Mouse (Mus musculus) heart, adult 2 months (tissue): ENCODE results near the gene Tyrobp. TPM values are rescaled to one million over a fixed set of nuclear protein-coding genes. Genes with fewer than 3 reads are reported as not detected.

Source experiments
- DNase-seq, 2 experiments: peaks; one replicate each; pipeline ENCODE4 v3.0.0; 2021
- H3K27ac ChIP-seq: fragments of 200-600 bp; 2 replicates; pipeline ENCODE4 v1.8.1; 2022
- H3K27me3 ChIP-seq: fragments of 200-500 bp; 2 replicates; pipeline ENCODE4 v1.6.1; 2012; ENCODE audit warnings: mild to moderate bottlenecking, low read length, inconsistent platforms, mixed read lengths; ENCODE audit not compliant: control insufficient read depth, insufficient read depth
- H3K36me3 ChIP-seq: fragments of 200-500 bp; 2 replicates; pipeline ENCODE4 v1.6.1; 2012; ENCODE audit warnings: low read length, inconsistent platforms; ENCODE audit not compliant: control insufficient read depth, insufficient read depth
- H3K4me1 ChIP-seq: fragments of 200-500 bp; 2 replicates; pipeline ENCODE4 v1.6.1; 2011; ENCODE audit warnings: low read length; ENCODE audit not compliant: control insufficient read depth, insufficient read depth
- H3K4me3 ChIP-seq: fragments of 200-600 bp; 2 replicates; pipeline ENCODE4 v1.8.1; 2022
- H3K79me2 ChIP-seq: fragments of 200-500 bp; replicated peaks from 2 replicates; pipeline ENCODE4 v1.6.1; 2012; ENCODE audit warnings: mild to moderate bottlenecking, inconsistent platforms, low read length, moderate library complexity, mixed read lengths; ENCODE audit not compliant: control insufficient read depth, insufficient read depth
- H3K9ac ChIP-seq: fragments of 200-500 bp; 2 replicates; pipeline ENCODE4 v1.6.1; 2012; ENCODE audit warnings: low read depth, mild to moderate bottlenecking, control low read depth, inconsistent platforms, low read length, mixed read lengths
- CTCF ChIP-seq: fragments of 200-600 bp; IDR thresholded peaks from 2 replicates; pipeline ENCODE4 v1.8.1; 2022; ENCODE audit warnings: antibody characterized with exemption, mild to moderate bottlenecking, moderate library complexity
- EP300 ChIP-seq: fragments of 200-500 bp; IDR thresholded peaks from 2 replicates; pipeline ENCODE4 v1.6.1; 2011; ENCODE audit warnings: low read depth, low read length, control low read depth; ENCODE audit not compliant: insufficient read depth
- POLR2A ChIP-seq: fragments of 200-500 bp; IDR thresholded peaks from 2 replicates; pipeline ENCODE4 v1.6.1; 2011; ENCODE audit warnings: mild to moderate bottlenecking, low read depth, low read length, control low read depth; ENCODE audit not compliant: insufficient read depth
- WGBS: fragments of 180-500 bp; shearing (Covaris S2); methylation state at CpG from one replicate; pipeline ENCODE4 v1.1.7; 2018; 5-methylcytosine and 5-hydroxymethylcytosine counted together
- intact Hi-C: fragments of 180-260 bp; cut with DNase I; formaldehyde crosslinking; loops from one replicate; pipeline ENCODE4 v1.15.1; 2025
- polyA plus RNA-seq: library from polyadenylated mRNA; depleted of rRNA; stranded (reverse); fragments of >200 nt; gene quantifications from 2 replicates; pipeline ENCODE4 v1.2.3, GENCODE M21; 2012
- total RNA-seq, 2 experiments: library from RNA; stranded (reverse); gene quantifications; 2 replicates each; pipeline ENCODE4 v1.2.3; 2021

The Tyrobp gene
- total and polyA plus RNA-seq, 3 experiments: 20.1 to 65.5 (median 23.6) TPM

GRCm38 (mm10) chr7:30409789-30410188 is 3.8 kb upstream of the Tyrobp start:
- intact Hi-C loops: no loop called here
- WGBS: 53% methylated on average over 2 of the region's 2 CpGs
- Histone ChIP-seq H3K4me1 (no peaks in the 10 kb centered on the region), H3K27ac (no peak overlapping the region), H3K79me2 (no peaks in the 10 kb centered on the region), H3K4me3 (no peak overlapping the region), H3K9ac (no peak overlapping the region), H3K36me3 (no peaks in the 10 kb centered on the region), H3K27me3 (no peaks in the 10 kb centered on the region)
- TF ChIP-seq POLR2A (no peak), EP300 (no peak), CTCF (no peak)
- no peak for DNase-seq

- DNase-seq: no peak
- no peak overlapping the region for H3K9ac ChIP-seq
- no peaks in the 10 kb centered on the region for H3K36me3 ChIP-seq
- intact Hi-C loops: no loop called here
- 69% methylated on average over 3 of the region's 3 CpGs for WGBS
- no peak overlapping the region for H3K4me3 ChIP-seq
- TF ChIP-seq EP300: no peak
- TF ChIP-seq POLR2A: no peak
- TF ChIP-seq CTCF: no peak
- no peaks in the 10 kb centered on the region for H3K79me2 ChIP-seq
- H3K27ac ChIP-seq: no peak overlapping the region
- no peaks in the 10 kb centered on the region for H3K27me3 ChIP-seq
- no peaks in the 10 kb centered on the region for H3K4me1 ChIP-seq
Observed at GRCm38 (mm10) chr7:30411023-30411422, 2.5 kb upstream of the Tyrobp start.

- intact Hi-C loops: no loop called here
- Histone ChIP-seq H3K79me2 (no peaks in the 10 kb centered on the region), H3K27me3 (no peaks in the 10 kb centered on the region), H3K36me3 (no peaks in the 10 kb centered on the region), H3K27ac (peak overlapping the region; percentile 17; the same call in 1 of the 2 replicates), H3K4me3 (no peak overlapping the region), H3K4me1 (no peaks in the 10 kb centered on the region), H3K9ac (no peak overlapping the region)
- TF ChIP-seq POLR2A: no peak
- TF ChIP-seq EP300: no peak
- TF ChIP-seq CTCF: no peak
- WGBS: 32% methylated on average over 4 of the region's 4 CpGs
- peak; percentile 40 to 49 for DNase-seq
Observed at GRCm38 (mm10) chr7:30412735-30413147, 819 bp upstream of the Tyrobp start.

GRCm38 (mm10) chr7:30417856-30418255 is 4.3 kb downstream of the Tyrobp start:
- H3K4me1 ChIP-seq: peaks cover 2% of the 10 kb centered on the region; the same call in 1 of the 2 replicates
- H3K4me3 ChIP-seq: no peak overlapping the region
- 70% methylated on average over 9 of the region's 9 CpGs for WGBS
- no peaks in the 10 kb centered on the region for H3K36me3 ChIP-seq
- H3K79me2 ChIP-seq: no peaks in the 10 kb centered on the region
- H3K27me3 ChIP-seq: no peaks in the 10 kb centered on the region
- H3K9ac ChIP-seq: no peak overlapping the region
- TF ChIP-seq EP300 (no peak), POLR2A (no peak), CTCF (no peak)
- H3K27ac ChIP-seq: no peak overlapping the region
- intact Hi-C loops: no loop called here
- peak in 1 of 2 experiments; percentile 20 for DNase-seq

GRCm38 (mm10) chr7:30419561-30420499 is 6.3 kb downstream of the Tyrobp start, which contains the start of gene Hcst:
TSS of gene Hcst (minus strand) at chr7:30419854.
- Histone ChIP-seq H3K27me3 (no peaks in the 10 kb centered on the region), H3K36me3 (no peaks in the 10 kb centered on the region), H3K27ac (no peak within 1 kb of the TSS; the same call in 1 of the 2 replicates), H3K9ac (no peak within 1 kb of the TSS), H3K4me3 (no peak within 1 kb of the TSS), H3K4me1 (peaks cover 2% of the 10 kb centered on the region; the same call in 1 of the 2 replicates), H3K79me2 (no peaks in the 10 kb centered on the region)
- DNase-seq: peak; percentile 39 to 66
- TF ChIP-seq POLR2A: no peak
- TF ChIP-seq CTCF: no peak
- no peak for TF ChIP-seq EP300
- WGBS: 39% methylated on average over 10 of the region's 10 CpGs
- intact Hi-C loops: no loop called here

GRCm38 (mm10) chr7:30420673-30421072 is 7.1 kb downstream of the Tyrobp start:
- Histone ChIP-seq H3K79me2 (no peaks in the 10 kb centered on the region), H3K4me1 (peaks cover 2% of the 10 kb centered on the region; the same call in 1 of the 2 replicates), H3K36me3 (no peaks in the 10 kb centered on the region), H3K27me3 (no peaks in the 10 kb centered on the region), H3K4me3 (no peak overlapping the region), H3K9ac (no peak overlapping the region), H3K27ac (no peak overlapping the region)
- TF ChIP-seq POLR2A (no peak), CTCF (no peak), EP300 (no peak)
- intact Hi-C loops: no loop called here
- DNase-seq: no peak
- 91% methylated on average over 3 of the region's 3 CpGs for WGBS
